Comparison of ENCODE assay signal across 20 mouse cellular contexts in genomic region chr17:45798996-45799395, GRCm38 (mm10).
DNase-seq lines count a peak whose midpoint lies in the region; TF ChIP-seq lines count a peak whose summit lies in the region.
"Had no signal": no experiment of that assay in that cellular context is flagged by ENCODE, and none has a peak within 500 bp of the region (broad histone marks: within the 10 kb centered on the region; RNA-seq: fewer than 3 reads in every experiment).

No protein-coding gene starts in this region.

- WGBS in thymus, adult 2 months: 38% methylated on average over 11 of the region's 11 CpGs

- no peak overlapping the region for H3K4me3 ChIP-seq in left cerebral cortex, adult 2 months
- no peak overlapping the region for H3K4me3 ChIP-seq in thymus, adult 2 months (ENCODE audit: control insufficient read depth, insufficient read depth, low read length)
- H3K4me3 ChIP-seq: embryonic facial prominence, embryonic 15.5 days; heart, embryonic 13.5 days; limb, embryonic 15.5 days; midbrain, embryonic 12.5 days; neural tube, embryonic 15.5 days had no signal

- no peak for TF ChIP-seq CTCF in left cerebral cortex, adult 2 months (IDR thresholded peaks at IDR 0.05)
- TF ChIP-seq CTCF in thymus, adult 2 months (IDR thresholded peaks at IDR 0.05; ENCODE audit: borderline replicate concordance, control insufficient read depth, extremely low read depth, insufficient read depth, low read length, poor library complexity): no peak

- no peaks in the 10 kb centered on the region for H3K36me3 ChIP-seq in thymus, adult 2 months (ENCODE audit: control insufficient read depth, insufficient read depth, low read length)
- H3K36me3 ChIP-seq: embryonic facial prominence, embryonic 15.5 days; G1E; heart, embryonic 13.5 days; limb, embryonic 15.5 days; midbrain, embryonic 12.5 days; neural tube, embryonic 15.5 days had no signal

- DNase-seq in left cerebral cortex, adult 2 months (ENCODE audit: extremely low spot score in 1 of 2, low spot score in 2 of 2): peak; percentile 51 to 63
- DNase-seq in left cerebral cortex, postnatal 10 days (ENCODE audit: extremely low spot score in 1 of 2, low spot score in 2 of 2): no peak
- DNase-seq in 416B (ENCODE audit: low read depth): peak; percentile 32
- peak; percentile 80 for DNase-seq in brain, adult 2 months (ENCODE audit: low read depth, low spot score)
- DNase-seq in right cerebral cortex, postnatal 10 days (ENCODE audit: low spot score in 2 of 2): peak; percentile 46 to 54
- no peak for DNase-seq in thymus, adult 2 months
- no peak for DNase-seq in thymus, postnatal 0 days (ENCODE audit: low spot score)
- DNase-seq: adrenal gland, adult 2 months; heart, postnatal 36 days; kidney, adult 18-20 months; kidney, postnatal 14 days; layer of hippocampus, adult 9-11 months; thymus, postnatal 36 days had no signal

- no peak for TF ChIP-seq POLR2A in thymus, adult 2 months (IDR thresholded peaks at IDR 0.05; ENCODE audit: control insufficient read depth, extremely low read depth, insufficient read depth, low read length, poor library complexity)

- no peaks in the 10 kb centered on the region for H3K27me3 ChIP-seq in thymus, adult 2 months (ENCODE audit: control insufficient read depth, insufficient read depth, low read length)
- H3K27me3 ChIP-seq: embryonic facial prominence, embryonic 15.5 days; neural tube, embryonic 15.5 days had no signal

- no peaks in the 10 kb centered on the region for H3K4me1 ChIP-seq in thymus, adult 2 months (replicated peaks; ENCODE audit: control insufficient read depth, insufficient read depth, low read length)
- H3K4me1 ChIP-seq: midbrain, embryonic 12.5 days; neural tube, embryonic 15.5 days had no signal

- intact Hi-C loops in left cerebral cortex, adult 2 months (cut with DNase I): loop anchor here (5.0 kb wide), 1 partner anchor 62 kb away; no protein-coding TSS in a partner anchor
- intact Hi-C loops in left cerebral cortex, postnatal 10 days (cut with DNase I): no loop called here

- H3K27ac ChIP-seq in left cerebral cortex, adult 2 months: no peak overlapping the region
- no peak overlapping the region for H3K27ac ChIP-seq in thymus, adult 2 months (ENCODE audit: control insufficient read depth, insufficient read depth, low read length)
- H3K27ac ChIP-seq: embryonic facial prominence, embryonic 15.5 days; heart, embryonic 13.5 days; hindbrain, postnatal 0 days; limb, embryonic 15.5 days; midbrain, embryonic 12.5 days; neural tube, embryonic 15.5 days had no signal

Comparison
In these comparisons a context has a peak if more than half of its experiments do, and no peak if none do; other contexts are left out.
1. DNase-seq: peak in left cerebral cortex, adult 2 months (2 of 2), 416B (single experiment), brain, adult 2 months (single experiment) and right cerebral cortex, postnatal 10 days (2 of 2); none in left cerebral cortex, postnatal 10 days (0 of 2), thymus, adult 2 months (single experiment) and thymus, postnatal 0 days (single experiment).